Mouse (Mus musculus): ENCODE measurements around the gene Gpr107. TPM values are rescaled to one million over a fixed set of nuclear protein-coding genes. Genes with fewer than 3 reads are reported as not detected.

The Gpr107 gene
- total and polyA plus RNA-seq, 3 experiments = 16.4 to 18.3 TPM; not detected in 1

GRCm38 (mm10) chr2:31141867-31142454 is 10.2 kb upstream of the Gpr107 start, which contains the start of gene Fnbp1 (continued):
- no peak for TF ChIP-seq SMC3 (IDR thresholded peaks at IDR 0.05; ENCODE audit: low read depth, low read length)
- TF ChIP-seq MYB (IDR thresholded peaks at IDR 0.05; ENCODE audit: low read depth, low read length) = no peak
- TF ChIP-seq MXI1 (IDR thresholded peaks at IDR 0.05; ENCODE audit: low read depth, low read length) = 0 out of 2 replicates have a peak, but pooled peaks have one; percentile 27
- no peak for TF ChIP-seq USF1 (IDR thresholded peaks at IDR 0.05; ENCODE audit: low read depth, low read length)
- no peak for TF ChIP-seq ELF1 (IDR thresholded peaks at IDR 0.05; ENCODE audit: low read depth, low read length)
- TF ChIP-seq MEF2A (IDR thresholded peaks at IDR 0.05; ENCODE audit: extremely low read depth, insufficient replicate concordance, low read depth, low read length, poor library complexity, severe bottlenecking) = no peak
- TF ChIP-seq NELFE (IDR thresholded peaks at IDR 0.05; ENCODE audit: low read depth, low read length) = peak; percentile 82
- no peak for TF ChIP-seq MAZ (IDR thresholded peaks at IDR 0.05; ENCODE audit: low read depth, low read length)
- TF ChIP-seq MYC (IDR thresholded peaks at IDR 0.05; ENCODE audit: low read depth, low read length) = no peak

GRCm38 (mm10) chr2:31142505-31142904 is 9.6 kb upstream of the Gpr107 start:
- Histone ChIP-seq H3K79me2 (ENCODE audit: control insufficient read depth, insufficient read depth, low read length, poor library complexity) (peaks cover 5% of the 10 kb centered on the region), H3K4me3 (ENCODE audit: control insufficient read depth in 1 of 2, insufficient read depth in 1 of 2, low read depth in 2 of 2, low read length in 2 of 2) (peak overlapping the region; percentile 82 to 84), H3K9ac (ENCODE audit: control insufficient read depth, low read depth, low read length, poor library complexity, severe bottlenecking) (peak overlapping the region; percentile 33), H3K9me3 (replicated peaks; ENCODE audit: insufficient read depth, low read length) (no peaks in the 10 kb centered on the region), H3K4me1 (ENCODE audit: control insufficient read depth in 1 of 2, insufficient read depth in 2 of 2, low read length in 2 of 2) (peaks cover 8 to 17% of the 10 kb centered on the region in 2 experiments), H3K27ac (ENCODE audit: control insufficient read depth, low read depth, low read length) (no peak overlapping the region), H3K36me3 (ENCODE audit: control insufficient read depth in 1 of 2, insufficient read depth in 2 of 2, low read length in 2 of 2) (peaks cover 0 to 5% of the 10 kb centered on the region in 2 experiments; a peak in 2 of 4 replicates), H3K27me3 (ENCODE audit: control insufficient read depth in 1 of 2, insufficient read depth in 2 of 2, low read length in 2 of 2) (no peaks in the 10 kb centered on the region)
- TF ChIP-seq CTCF (IDR thresholded peaks at IDR 0.05 in 2 of 3, conservative IDR thresholded peaks at IDR 0.05 in 1 of 3; ENCODE audit: control insufficient read depth in 1 of 3, insufficient read depth in 1 of 3, low read depth in 2 of 3, low read length in 3 of 3, poor library complexity in 1 of 3, severe bottlenecking in 1 of 3) (peak in 1 of 3 experiments; percentile 1; a peak in 1 of 6 replicates), ZC3H11A (IDR thresholded peaks at IDR 0.05; ENCODE audit: low read depth, low read length) (no peak), ZMIZ1 (IDR thresholded peaks at IDR 0.05; ENCODE audit: low read depth, low read length) (no peak)
- DNase-seq (ENCODE audit: low read depth, low spot score) = peak; percentile 46

- H3K9me3 ChIP-seq (replicated peaks; ENCODE audit: insufficient read depth, low read length) = no peaks in the 10 kb centered on the region
- peak; percentile 30; the same call in 1 of the 2 replicates for TF ChIP-seq MXI1 (IDR thresholded peaks at IDR 0.05; ENCODE audit: low read depth, low read length)
- TF ChIP-seq ETS1 (IDR thresholded peaks at IDR 0.05; ENCODE audit: low read depth, low read length) = no peak
- 0 out of 2 replicates have a peak, but pooled peaks have one; percentile 29 for TF ChIP-seq SIN3A (IDR thresholded peaks at IDR 0.05; ENCODE audit: low read length)
- TF ChIP-seq TBP (IDR thresholded peaks at IDR 0.05; ENCODE audit: low read depth, low read length) = peak; percentile 29; the same call in 1 of the 2 replicates
- TF ChIP-seq NRF1 (IDR thresholded peaks at IDR 0.05; ENCODE audit: insufficient read depth, low read depth, low read length, poor library complexity, severe bottlenecking) = no peak
- peak; percentile 64 for DNase-seq (ENCODE audit: low read depth, low spot score)
- H3K4me1 ChIP-seq (ENCODE audit: control insufficient read depth in 1 of 2, insufficient read depth in 2 of 2, low read length in 2 of 2) = peaks cover 8 to 17% of the 10 kb centered on the region in 2 experiments
- peaks cover 5% of the 10 kb centered on the region for H3K79me2 ChIP-seq (ENCODE audit: control insufficient read depth, insufficient read depth, low read length, poor library complexity)
- peaks cover 0 to 5% of the 10 kb centered on the region in 2 experiments; a peak in 2 of 4 replicates for H3K36me3 ChIP-seq (ENCODE audit: control insufficient read depth in 1 of 2, insufficient read depth in 2 of 2, low read length in 2 of 2)
- peak overlapping the region; percentile 38 for H3K27ac ChIP-seq (ENCODE audit: control insufficient read depth, low read depth, low read length)
- peak overlapping the region; percentile 34; the same call in 1 of the 2 replicates for H3K9ac ChIP-seq (ENCODE audit: control insufficient read depth, low read depth, low read length, poor library complexity, severe bottlenecking)
- no peaks in the 10 kb centered on the region for H3K27me3 ChIP-seq (ENCODE audit: control insufficient read depth in 1 of 2, insufficient read depth in 2 of 2, low read length in 2 of 2)
- H3K4me3 ChIP-seq (ENCODE audit: control insufficient read depth in 1 of 2, insufficient read depth in 1 of 2, low read depth in 2 of 2, low read length in 2 of 2) = peak overlapping the region in 1 of 2 experiments; percentile 82; a peak in 2 of 4 replicates
These were observed 8.8 kb upstream of the Gpr107 start for GRCm38 (mm10) chr2:31143326-31143725.
